Mouse (Mus musculus) CD4-positive, CD25-positive, alpha-beta regulatory T cell, adult 4 months (primary cell): ENCODE data around the gene Blvrb. TPM values are rescaled to one million over a fixed set of nuclear protein-coding genes. Genes with fewer than 3 reads are reported as not detected.
A peak's percentile ranks its signal among the peaks of the same experiment; 100 is the strongest.

Experiments
- ATAC-seq: one replicate; pipeline ENCODE4 v1.8.0; 2017
- polyA plus RNA-seq, 2 experiments: library from polyadenylated mRNA; unstranded; fragments of 100-300 nt; shearing (Covaris generic); gene quantifications; one replicate each; pipeline ENCODE4 v1.2.1; 2017

Blvrb gene
- polyA plus RNA-seq, 2 experiments from 2014 or later, result 14.1 to 19.9 TPM

DNA sequence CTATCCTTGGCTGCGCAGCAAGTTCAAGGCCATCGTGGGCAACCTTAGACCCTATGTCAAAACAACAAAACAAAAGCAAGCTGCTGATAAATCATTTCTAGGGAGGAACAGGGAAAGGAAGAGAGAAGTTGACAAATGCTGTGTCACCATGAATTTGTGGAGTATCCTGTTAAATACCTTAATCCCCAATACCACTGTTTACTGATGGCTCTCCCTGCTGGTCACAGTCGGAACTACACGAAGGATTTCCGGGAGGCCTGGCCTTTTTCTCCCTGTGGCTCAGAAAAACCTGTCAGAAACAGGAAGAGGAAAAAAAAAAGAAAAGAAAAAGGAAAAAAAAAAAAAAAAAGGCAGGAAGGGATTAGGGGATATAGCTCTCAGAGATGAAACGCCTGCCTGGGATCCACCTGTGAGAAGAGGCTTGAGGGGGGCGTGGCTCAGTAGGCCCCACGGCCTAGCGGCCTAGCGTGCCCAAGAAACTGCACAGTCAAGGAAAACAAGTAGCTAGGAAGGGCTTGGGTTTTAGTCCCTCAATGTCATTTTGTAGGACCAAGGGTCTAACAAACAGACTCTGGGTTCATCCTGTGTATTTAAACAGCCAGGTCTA, 1.6 kb downstream of the Blvrb start:
- ATAC-seq, result no peak

DNA sequence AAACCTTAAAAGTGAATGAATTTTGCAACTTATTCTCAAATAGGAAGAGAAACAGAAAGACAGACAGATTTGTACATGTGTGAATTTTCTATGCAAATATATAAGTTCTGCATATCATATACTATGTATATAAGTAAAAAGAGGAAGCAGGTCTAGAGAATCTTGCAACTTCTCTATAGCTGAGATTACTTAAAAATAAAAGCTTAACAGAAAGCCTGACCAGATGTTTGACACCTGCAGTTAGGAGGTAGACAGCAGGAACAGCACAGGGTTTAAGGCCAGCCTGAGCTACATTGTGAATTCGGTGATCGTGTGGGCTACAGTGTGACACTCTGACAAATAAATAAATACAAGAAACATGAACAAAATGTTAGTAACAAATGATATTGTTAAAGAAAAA, 3.6 kb downstream of the Blvrb start:
- no peak for ATAC-seq

DNA sequence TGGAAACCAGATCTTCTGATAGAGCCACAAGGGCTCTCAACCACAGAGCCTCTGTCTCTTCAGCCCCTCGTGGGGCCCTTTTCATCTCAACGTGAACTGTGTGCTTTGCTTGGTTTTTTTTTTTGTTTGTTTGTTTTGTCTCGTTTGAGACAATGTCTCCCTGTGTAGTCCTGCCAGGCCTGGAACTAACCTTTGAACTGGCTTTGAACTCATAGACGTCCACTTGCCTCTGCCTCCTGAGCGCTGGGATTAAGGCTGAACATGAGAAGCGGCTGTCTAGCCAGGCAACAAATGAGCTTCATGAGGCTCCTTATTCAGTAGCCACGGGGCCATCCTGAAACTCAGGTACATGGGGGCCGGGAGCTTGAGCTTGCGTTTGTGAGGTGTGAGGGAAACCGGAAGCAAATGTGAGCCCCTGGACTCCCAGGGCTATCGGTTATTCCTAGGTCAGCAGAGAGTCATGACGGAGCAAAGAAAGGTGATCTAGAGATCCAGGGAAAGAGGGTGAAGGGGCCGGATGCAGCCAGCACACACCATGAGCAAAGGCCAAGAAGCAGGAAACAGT, 4.5 kb downstream of the Blvrb start:
- ATAC-seq, result no peak

DNA sequence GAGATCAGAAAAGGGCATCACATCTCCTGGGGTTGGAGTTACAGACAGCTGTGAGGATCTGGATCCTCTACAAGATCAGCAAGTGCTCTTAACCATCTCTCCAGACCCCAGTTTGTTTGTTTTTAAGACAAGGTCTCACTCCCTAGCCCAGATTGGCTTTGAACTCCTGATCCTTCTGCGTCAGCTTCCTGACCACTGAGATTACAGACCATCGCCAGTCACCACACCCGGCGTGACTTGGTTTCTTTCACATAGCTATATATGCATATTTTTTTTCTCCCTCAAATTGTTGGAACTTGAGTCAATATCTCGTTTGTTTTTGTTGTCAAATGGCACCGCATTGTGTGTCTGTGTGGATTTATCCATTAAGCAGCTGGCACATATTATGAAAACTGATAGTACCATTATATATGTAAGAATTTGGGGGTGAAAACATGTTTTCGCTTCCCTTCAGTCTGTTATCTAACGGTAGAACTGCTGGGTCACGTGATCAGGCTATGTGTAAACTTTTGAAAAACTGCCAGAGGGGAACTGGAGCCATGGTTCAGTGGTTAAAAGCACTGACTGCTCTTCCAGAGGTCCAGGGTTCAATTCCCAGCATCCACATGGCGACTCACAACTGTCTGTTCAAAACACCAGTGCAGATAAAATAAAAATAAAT, 6.8 kb downstream of the Blvrb start:
- no peak for ATAC-seq

DNA sequence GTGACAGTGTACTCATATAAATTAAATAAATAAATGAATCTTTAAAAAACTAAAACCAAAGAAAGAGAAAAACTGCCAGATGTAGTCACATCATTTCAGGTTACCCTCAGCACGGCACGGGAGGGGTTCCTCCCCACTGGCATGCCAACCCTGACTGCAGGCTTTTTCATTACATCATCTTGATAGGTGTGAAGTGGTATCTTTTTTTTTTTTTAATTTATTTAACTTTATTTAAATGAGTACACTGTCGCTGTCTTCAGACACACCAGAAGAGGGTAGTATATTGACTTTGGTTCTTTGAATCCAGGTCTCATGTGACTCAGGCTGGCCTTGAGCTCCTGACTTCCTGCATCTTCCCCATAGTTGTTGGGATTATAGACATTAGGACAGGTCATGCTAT, 7.5 kb downstream of the Blvrb start:
- no peak for ATAC-seq

DNA sequence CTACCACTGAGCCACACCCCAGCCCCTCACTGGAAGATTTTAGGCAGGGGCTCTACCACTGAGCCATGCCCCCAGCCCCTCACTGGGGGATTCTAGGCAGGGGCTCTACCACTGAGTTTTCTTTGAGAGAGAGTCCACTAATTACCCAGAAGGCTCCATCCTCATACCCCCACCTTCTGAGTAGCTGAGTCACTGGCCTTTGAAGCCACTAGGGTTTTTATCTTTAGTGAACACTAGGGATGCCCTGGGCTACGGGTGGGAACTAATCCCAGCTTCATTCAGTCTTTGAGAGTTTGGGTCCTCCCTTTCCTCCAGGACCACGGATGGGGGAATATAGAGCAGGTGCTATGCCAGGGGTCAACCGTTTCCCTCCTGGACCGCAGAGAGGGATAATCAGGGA, 10.8 kb downstream of the Blvrb start:
- ATAC-seq, result no peak

DNA sequence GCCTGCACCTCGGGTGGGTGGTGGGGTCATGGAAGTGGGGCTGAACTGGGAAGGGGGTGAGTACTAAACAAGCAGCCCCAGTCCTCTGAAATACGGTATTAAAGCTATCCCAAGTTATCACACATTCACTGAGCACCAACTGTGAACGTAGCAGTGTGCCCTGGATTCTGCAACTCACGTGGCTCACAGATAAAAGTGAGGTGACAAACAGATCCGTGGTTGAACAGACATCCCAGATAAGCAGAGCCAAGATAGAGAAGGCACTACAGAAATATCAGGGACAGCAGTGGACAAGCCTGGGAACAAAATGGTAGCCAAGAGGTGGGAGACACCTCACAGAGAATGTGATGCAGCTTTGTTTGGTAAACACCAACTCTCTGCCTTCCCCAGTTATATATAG, 11.9 kb downstream of the Blvrb start:
- ATAC-seq, result no peak

DNA sequence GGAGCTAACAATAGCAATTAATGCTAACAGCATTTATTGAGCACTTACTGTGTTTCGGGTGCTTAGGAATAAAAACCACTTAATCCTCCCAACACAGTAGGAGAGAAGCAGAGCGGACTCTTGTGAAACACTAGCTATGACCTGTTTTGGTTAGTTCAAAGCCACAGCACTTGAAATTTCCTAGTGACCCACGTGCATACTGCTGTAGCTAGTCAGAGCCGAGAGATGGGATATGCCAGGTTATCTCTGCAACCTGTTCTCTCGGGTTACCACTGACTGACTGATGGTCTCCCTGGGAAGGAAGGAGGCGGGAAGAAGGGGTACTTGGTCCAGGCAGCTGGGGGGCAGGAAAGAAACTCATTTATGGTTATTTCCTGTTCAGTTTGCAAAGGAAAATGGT, 12.7 kb downstream of the Blvrb start:
- no peak for ATAC-seq

DNA sequence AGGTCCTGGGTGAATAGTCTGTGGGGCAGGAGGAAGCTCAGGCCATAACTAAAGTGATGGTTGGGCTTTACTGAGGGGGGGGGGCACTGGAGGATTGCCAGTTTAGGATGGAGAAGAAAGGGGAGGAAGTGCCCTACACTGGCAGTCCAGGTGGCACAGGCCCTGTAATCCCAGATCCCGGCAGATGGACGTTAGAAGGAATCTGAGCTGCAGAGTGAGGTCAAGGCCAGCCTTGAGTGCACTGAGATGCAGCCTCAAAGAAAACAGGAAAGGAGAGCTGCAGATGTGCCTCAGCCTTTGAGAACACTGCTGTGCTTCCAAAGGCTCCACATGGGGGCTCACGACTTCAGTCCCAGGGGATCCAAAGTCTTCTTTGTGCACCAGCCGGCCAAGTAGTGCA, 19.9 kb downstream of the Blvrb start:
- no peak for ATAC-seq

DNA sequence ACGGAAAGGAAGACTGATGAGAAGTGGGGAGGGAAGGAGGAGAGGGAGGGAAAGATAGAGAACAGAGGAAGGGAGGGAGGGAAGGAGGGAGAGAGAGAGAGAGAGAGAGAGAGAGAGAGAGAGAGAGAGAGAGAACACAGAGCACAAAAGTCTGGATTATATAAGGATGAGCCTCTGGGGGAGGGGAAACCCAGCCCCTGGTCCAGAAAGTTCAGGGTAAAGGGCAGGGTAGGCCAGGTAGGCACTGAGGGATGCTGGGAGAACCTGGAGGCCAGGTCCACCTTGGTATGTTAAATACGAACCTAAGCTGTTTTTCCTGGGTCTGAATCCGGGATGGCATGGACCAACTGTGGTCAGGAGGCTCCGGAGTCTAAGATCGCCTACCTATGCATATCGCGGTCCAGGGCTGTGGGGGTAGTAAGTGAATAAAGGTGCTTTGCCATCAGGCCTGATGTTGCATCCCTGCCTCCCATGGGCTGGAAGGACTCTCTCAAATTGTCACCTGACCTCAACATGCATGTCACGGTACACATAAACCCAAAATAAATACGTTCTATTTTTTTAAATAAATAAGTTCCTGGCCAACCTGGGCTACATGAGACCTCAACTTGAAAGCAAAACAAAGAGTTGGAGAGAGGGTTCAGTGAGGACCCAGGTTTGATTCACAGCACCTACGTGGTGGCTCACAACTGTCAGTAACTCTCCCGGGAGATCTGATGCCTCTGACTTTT, 23.8 kb downstream of the Blvrb start:
- ATAC-seq, result no peak

DNA sequence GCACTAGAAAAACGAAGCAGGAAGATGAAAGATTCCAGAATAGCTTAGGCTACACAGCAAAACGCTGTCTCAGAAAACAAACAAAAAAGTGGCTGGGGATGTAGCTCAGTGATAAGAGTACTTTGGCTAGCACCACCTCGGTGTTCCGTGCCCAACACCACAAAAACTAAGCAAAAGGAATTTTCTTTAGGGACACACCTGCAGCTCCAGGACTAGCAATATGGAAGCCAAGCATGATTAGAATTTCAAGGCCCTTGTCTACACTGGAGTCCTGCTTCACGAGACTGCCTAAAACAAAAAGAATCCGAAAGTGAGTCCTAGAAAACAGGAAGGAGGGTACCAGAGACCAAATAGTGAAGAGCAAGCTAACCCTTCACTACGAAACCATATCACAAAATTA, 24.8 kb downstream of the Blvrb start:
- no peak for ATAC-seq

DNA sequence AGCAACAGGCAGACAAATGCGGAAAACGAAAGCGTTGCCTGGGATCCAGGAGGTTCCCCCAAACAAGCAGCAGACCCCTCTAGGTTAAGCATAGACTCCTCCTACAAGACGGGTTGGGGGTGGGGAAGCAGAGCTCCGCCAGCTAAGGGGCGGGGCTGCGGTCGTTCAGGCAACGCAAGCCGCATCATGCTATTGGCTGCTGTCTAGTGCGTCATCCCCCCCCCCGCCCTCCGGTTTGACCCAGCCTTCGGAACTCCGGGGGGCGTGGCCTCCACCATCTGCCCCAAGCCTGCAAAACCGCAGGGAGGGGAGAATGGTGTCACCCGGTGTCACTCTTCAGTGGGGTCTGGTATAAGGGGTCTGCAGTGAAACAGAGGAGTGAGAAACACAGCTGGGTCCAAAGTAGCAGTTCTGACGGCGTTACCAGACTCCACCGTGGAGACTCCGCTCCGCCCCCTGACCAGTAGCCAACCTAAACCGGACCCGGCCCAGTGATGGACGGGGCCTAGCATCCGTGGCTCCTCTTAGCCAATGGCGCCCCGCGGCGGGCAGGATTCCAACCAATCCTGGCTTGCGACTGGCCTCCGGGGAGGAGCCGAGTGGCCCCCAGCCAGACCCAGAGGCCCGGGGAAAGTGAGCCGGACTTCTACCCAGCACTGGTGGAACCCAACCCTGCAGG, 25.5 kb downstream of the Blvrb start, which contains the start of gene Sertad3:
TSS of gene Sertad3 (plus strand) at position 613 of the 679 bp plus-strand sequence.
- peak; percentile 79 for ATAC-seq

DNA sequence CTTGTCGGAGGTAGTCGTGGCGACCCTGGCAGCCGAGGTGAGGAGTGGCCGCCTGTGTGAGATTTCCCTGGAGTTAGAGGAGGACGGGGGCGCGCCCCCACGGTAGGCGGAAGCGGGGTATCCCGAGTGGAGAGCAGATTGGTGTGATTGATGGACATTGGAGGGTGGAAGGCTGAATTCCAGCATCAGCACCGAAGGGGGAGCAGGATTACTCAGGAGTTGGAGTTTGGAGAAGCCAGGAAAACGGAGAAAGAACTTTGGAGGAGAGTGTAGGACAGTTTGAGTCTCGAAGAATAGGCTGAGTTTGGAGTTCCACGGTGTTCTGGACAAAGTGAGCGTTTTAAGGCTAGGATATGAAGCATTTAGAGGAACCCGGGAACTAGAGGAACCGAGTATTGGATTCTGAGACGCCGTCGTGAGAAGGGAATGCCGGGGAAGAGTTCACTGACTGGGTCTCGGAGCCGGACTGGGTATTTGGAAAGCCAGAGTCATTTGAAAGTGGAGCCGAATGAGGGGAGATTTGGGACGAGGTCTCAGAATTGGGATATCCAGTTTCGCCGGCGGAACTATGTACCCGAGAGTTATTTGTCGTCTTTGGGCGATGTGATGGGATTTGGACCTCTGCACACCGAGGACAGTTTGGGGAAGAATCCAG, 26.2 kb downstream of the Blvrb start:
- peak; percentile 11 for ATAC-seq

DNA sequence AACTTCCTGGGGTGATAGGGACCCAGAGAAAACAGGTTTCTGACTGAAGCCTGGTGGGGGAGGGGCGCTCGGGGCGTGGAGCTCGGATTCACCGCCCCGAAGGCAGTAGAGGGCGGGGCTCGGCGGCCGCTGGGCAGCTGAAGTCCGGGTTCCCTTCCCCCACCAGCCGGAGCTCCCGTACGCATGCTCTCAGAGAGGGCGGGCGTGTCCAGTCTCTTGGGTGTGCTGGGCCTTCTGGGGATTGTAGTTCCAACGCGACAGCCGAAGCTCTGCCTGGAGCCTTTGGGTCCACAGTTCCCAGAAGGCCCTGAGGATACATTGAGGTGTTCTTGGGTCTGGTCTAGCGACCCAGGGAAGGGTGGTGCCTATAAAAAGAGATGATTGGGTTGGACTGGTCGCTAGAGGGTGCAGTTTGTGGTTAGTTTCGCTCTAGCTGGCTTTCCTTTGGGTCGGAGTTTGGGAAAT, 26.7 kb downstream of the Blvrb start:
- peak; percentile 75 for ATAC-seq

DNA sequence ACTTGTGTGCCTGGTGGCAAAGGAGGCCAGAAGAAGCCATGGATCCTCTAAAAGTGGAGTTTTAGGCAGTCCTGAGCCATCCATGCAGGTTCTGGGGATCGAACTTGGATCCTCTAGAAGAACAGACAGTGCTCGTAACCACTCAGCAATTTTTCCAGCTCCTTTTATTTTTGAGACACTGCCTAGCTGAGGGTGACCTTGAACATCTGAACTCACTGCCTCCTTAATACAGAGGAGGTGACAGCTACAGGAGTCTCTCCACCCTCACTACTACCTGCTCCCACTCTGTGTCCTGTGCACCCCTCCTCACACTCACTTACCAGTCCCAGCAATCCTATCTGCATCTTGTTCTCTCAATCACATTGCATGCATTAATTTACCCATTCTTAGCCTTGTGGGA, 27.8 kb downstream of the Blvrb start:
- ATAC-seq, result no peak

DNA sequence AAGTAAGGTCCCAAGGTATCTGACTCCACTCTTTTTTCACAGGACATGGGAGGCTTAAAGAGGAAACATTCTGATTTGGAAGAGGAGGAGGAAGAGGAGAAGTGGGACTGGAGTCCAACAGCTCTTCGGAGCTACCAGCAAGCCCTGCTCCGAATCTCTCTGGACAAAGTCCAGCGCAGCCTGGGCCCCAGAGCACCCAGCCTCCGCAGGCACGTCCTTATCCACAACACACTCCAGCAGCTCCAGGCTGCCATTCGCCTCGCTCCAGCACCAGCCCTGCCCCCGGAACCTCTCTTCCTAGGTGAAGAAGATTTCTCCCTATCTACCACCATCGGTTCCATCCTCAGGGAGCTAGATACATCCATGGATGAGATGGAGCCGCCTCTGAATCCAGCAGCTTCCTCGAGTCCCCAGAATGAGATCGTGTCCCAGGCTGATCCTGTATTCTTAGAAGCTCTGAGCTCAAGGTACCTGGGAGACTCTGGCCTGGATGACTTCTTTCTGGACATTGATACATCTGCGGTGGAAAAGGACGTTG, 28.4 kb downstream of the Blvrb start:
- no peak for ATAC-seq

DNA sequence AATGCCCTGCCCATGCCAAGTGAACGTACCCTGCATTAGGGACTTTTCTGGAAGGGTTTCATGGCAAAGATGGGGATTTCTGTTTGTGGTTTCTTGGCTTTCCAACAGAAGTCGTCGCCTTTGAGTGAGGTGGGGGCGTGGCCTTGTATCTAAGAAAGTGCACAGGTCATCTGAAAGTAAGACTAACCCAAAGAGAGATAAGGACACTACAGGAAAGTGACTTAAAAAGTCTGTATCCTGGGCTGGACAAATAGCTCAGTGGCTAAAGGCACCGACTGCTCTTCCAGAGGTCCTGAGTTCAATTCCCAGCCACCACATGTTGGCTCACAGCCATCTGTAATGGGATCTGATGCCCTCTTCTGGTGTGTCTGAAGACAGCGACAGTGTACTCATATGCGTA, 30.8 kb downstream of the Blvrb start:
- no peak for ATAC-seq

DNA sequence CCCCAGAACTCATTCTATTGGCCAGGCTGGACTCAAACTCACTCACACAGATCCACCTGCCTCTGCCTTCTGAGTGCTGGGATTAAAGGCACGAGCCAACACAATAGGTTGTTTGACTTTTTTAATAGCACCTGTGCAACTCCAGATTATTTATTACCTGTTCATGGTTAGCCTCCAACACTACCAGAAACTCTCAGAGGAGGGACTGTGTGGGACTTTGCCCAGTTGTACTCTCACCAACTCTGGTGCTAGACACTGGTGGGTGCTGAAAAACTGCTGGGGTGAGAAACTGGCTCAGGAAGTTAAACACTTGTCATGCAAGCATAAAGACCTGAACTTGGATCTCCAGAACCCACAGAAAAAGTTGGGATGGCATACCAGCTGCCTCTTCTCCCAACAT, 32.0 kb downstream of the Blvrb start:
- ATAC-seq, result no peak

DNA sequence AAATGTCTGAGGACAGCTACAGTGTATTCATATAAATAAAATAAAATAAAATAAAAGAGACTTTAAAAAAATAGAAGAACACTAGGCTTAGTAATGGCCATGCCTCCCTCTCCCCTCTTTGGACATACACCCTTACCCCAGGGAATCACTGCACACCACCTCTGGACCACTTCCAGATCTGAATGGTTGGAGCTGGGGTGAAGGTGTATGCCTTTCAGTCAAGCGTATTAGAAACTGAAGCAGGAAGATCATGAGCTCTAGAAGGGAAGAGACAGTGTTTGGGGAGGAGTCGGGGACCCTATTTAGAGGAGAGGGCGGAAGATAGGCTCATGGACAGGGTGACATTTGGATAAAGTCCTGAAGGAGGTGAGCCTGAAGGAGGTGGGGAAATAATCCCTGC, 32.7 kb downstream of the Blvrb start:
- no peak for ATAC-seq

DNA sequence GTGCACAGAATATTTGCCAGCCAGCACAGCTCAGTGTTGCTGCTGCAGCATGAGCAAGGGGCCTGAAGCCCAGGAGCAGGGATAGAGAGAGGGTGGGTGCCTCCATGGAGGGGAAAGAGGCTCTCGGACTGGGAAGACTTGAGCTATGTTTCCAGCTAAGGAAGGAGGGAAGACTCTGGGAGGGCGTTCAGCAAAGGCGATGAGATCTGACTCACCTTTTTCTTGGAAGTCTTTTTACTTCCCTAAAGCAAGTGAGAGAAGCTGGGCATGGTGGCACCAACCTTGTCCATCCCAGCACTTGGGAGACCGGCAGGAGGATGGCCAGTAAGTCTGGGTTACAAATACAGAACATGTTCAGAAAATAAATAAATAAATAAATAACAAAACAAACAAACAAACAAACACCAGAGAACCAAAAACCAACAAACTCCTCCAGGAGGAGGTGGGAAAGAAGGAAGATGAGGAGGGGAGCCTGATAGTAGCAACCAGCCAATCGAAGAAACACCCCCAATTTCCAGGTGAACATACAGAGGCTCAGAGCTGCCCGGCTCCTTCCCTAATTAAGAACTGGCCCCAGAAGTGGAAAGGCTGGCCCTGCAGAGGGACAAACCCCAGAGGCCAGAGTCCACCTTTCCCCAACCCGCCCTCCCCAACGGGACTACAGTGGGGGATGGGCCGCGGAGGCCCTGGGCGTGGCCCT, 33.3 kb downstream of the Blvrb start:
- ATAC-seq, result no peak

DNA sequence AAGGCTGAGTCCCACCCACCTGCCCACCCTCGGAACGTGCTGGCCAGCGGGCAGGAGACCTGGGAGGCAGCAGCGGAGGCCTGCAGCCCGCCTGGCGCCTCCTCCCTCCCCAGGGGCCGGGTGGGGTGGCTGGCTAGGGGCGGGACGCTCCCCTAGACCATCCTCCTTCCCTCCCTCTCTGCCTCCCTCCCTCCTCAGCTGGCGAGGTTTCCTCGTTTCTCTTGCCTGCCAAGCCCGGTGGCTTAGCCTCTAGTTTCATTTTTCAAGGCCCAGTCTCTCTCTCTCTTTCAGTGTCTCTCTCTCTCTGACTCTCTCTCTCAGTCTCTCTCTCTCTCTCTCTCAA, 33.8 kb downstream of the Blvrb start:
- peak; percentile 84 for ATAC-seq

DNA sequence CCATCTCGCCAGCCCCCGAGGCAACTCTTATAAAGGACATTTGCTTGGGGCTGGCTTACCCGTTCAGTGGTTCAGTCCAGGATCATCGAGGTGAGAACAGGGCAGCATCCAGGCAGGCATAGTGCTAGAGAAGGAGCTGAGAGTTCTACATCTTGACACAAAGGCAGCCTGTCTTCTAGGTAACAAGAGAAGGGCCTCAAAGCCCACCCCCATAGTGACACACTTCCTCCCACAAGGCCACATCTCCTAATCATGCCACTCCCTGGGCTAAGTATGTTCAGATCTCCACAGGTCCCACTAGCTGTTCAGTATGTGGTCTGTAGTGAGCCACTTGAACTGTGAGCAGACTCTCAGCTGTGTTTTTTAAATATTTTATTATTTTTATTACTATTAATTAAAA, 36.1 kb downstream of the Blvrb start:
- ATAC-seq, result no peak
